Mouse (Mus musculus) kidney, postnatal 14 days (tissue): Measurements from ENCODE around the gene Lsm12.
"Not testable (repeated sequence)": the region's sequence is repeated elsewhere in the genome, so short reads cannot be mapped to it uniquely, and the experiment has no call there.

ENCODE experiments used
- DNase-seq: peaks from one replicate; pipeline ENCODE4 v3.0.0; 2022; ENCODE audit warnings: mixed read lengths

Gene Lsm12

DNA sequence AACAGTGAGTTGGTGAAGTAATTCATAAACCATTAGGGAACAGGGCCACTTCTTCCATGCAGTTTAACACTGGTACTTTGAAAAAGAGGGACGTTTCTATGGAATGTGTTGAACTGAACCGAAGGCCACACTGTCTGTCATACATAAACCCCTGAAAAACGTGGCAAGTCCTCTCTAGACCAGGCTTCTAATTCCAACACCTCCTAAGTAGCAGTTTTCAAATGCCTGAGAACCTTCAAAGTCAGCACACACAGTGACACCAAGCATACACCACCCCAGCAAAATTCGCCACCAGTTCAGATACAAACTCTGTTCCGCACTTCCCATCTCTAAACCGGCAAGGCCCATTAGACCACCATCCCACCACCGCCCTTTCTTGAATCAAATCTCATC is 847 bp downstream of the Lsm12 start:
- no peak for DNase-seq

DNA sequence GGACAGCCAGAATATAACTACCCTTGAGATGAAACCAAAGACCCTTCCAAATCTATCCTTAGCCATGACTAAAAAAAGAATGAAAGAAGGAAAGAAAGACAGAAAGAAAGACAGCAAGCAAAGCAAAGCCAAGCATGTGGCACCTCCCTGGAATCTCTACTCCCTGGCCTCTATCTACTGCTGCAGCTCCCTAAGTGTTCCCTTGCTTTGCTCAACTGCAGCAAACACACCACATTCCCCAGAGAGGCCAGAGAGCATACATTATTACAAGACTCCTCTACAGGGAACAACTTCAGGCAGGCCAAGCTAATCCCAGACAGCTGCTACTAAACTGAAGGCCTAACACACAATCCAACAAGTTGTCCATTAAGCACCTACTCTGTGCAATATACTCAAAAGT is 5.3 kb downstream of the Lsm12 start:
- DNase-seq: no peak

- DNase-seq: no peak
These were observed 16.4 kb downstream of the Lsm12 start for GRCm38 (mm10) chr11:102168689-102169088.

DNA sequence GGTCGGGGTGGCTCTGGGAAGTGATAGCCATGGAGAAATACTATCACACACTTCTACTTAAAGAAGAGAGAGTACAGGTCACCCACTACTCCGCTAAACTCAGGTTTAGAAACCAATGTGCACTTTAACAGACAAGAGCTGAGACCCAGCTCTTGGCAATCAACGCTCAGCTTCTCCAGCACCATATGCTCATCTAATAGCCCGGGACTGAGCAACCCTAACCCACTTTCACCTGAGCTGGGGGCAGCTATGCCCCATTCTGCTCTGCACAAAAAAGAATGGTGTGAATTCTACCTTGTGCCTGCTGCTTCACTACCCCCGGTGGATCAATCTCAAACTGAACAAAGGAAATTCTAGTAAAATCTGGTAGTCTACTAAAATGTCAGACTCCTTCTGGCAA is 17.6 kb downstream of the Lsm12 start:
- no peak for DNase-seq

- peak; percentile 22 for DNase-seq
These were observed 18.9 kb downstream of the Lsm12 start for GRCm38 (mm10) chr11:102165971-102166722.

DNA sequence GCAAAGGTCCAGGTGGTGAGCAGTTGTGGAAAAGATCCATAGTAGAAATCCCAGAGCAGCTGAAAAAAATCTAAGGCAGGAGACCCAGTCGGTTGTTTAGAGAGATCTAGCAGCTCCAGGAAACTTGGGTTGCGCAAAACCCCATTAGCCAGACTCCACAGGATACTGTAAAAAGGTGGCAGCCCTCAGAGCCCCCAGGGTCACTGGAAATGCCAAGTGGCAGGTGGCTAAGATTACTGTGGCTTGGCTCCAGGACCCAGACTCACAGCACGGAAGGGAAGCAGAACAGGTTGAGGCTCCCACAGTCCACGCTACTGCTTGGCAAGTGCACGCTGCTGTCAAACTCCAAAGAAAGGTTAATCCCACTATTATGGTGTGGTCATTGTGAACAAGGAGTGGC is 25.3 kb downstream of the Lsm12 start:
- DNase-seq: no peak

DNA sequence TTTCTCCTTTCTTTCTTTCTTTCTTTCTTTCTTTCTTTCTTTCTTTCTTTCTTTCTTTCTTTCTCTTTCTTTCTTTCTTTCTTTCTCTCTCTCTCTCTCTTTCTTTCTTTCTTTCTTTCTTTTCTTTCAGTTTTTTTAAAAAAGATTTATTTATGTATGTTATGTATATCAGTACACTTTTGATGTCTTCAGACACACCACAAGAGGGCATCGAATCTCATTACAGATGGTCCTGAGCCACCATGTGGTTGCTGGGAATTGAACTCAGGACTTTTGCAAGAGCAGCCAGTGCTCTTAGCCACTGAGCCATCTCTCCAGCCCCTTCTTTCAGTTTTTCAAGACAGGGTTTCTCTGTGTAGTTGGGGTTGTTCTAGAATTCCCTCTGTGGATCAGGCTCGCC is 27.1 kb downstream of the Lsm12 start:
- not testable (repeated sequence) for DNase-seq

DNA sequence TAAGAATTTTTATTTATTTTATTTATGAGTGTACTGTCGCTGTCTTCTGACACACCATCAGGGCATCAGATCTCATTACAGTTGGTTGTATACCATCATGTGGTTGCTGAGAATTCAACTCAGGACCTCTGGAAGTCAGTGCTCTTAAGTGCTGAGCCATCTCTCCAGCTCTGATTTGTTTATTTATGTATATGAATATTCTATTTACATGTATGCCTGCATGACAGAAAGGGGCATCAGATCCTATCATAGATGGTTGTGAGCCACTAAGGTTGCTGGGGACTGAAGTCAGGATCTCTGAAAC is 28.4 kb downstream of the Lsm12 start:
- no peak for DNase-seq

- DNase-seq: peak; percentile 94
These were observed 28.9 kb downstream of the Lsm12 start, which contains the start of gene Tmem101 for GRCm38 (mm10) chr11:102156039-102156785. Gene Tmem101, minus strand, starts transcription at chr11:102156404.

DNA sequence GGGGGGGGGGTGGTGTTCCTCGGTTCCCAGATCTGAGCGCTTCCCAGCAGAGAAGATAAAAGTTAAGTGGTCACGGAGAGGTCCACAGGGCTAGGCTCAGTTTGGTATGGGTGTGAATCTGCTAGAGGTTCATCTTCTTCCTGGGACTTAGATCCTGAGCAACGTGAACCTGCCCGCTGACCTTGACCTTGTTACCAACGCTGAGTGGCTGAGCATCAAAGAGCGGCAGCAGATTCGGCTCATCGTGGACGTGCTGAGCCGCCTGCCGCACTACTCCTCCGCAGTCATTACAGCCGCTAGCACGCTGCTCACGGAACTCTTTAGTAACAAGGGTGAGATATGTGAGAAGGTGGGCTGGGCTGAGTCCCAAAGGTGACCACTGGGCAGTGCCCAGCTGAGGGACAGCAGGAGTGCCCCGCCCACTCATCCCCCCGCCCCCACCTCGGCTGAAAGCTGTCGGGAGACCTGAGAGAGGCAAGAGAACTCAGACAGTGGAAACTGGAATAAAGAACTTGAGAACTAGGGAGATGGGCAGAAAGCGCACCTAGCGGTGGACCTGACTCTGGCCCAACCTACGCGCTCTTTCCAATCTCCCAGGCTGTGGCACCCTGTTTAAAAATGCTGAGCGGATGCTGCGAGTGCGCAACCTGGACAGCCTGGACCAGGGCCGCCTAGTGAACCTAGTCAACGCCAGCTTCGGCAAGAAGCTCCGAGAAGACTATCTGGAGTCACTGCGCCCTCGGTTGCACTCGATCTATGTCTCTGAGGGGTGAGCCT is 37.7 kb downstream of the Lsm12 start:
- no peak for DNase-seq

DNA sequence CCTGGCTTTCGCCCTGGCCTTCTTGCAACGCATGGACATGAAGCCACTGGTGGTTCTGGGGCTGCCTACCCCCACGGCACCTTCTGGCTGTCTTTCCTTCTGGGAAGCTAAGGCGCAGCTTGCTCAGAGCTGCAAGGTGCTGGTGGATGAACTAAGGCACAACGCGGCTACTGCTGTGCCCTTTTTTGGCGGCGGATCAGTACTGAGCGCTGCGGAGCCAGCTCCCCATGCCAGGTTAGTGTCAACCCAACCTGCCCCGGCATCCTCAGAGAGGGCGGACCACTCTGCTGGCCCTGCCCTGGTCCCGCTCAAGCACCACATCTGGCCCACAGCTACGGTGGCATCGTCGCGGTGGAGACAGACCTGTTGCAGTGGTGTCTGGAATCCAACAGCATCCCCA is 38.6 kb downstream of the Lsm12 start:
- no peak for DNase-seq

DNA sequence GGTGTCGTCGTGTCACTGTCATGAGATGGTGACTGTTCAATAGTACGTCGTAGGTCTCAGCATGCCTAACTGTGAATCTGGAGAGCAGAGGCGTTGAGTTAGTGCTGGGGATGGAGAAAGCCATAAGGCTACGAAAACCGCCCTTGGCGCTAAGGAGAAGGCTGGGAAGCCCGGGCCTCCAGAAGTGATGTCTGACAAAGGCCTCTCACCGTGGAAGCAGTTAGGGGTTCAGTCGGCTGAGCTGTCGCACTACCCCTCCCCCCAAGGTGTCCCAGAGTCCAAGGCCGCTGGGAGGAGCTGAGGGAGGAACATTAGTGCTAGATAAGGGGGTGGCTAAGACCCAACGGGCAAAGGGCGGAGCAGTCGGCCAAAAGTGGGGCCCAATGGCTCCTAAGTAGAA is 39.1 kb downstream of the Lsm12 start:
- peak; percentile 26 for DNase-seq

DNA sequence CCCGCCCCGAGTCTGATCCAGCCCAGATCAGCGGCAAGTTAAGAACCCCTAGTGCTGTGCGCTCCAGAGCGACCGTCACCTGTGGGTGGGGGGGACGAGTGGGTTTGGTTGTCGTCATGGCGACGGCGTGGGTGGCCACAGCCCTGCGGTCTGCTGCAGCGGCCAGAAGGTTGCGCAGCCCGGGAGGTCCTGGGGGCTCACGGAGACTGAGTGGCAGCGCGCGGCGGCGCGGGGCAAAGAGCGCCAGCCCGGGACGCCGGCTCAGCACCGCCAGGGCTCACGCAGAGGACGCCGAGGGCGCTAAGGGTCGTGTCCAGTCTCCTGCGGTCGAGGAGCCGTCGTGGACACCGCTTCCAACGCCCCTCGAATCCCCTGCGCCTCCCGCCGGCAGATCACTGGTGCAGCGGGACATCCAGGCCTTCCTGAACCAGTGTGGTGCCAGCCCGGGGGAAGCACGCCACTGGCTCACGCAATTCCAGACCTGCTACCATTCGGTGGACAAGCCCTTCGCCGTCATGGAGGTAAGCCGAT is 39.6 kb downstream of the Lsm12 start, which contains the start of gene Nags:
TSS of gene Nags (plus strand) at position 43 of the 531 bp plus-strand sequence.
- DNase-seq: no peak

DNA sequence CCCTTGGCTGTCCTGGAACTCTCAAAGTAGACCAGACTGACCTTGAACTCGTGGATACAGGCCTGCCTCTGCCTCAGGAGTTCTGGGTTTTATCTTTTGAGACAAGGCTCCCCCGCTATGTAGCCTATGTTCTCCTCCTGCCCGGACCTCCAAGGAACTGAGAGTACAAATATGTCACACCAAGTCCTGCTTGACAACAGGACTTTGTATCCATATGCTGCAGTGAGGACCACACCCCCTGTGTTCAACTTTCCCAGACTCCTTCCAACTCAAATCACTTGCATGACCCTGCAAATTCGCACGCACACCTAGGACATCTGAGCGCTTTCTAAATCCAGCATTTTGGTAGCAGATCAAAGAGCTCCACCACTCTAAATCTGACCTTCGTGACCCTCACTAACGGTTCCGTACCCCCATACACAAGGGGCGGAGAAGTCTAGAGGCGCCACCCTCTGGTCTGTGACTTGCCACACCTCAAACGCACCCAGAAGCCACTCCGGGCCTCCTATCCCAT is 40.1 kb downstream of the Lsm12 start:
- DNase-seq: no peak

- peak; percentile 57 for DNase-seq
These were observed 42.7 kb downstream of the Lsm12 start for GRCm38 (mm10) chr11:102142355-102142754.

- DNase-seq: peak; percentile 67
These were observed 44.6 kb downstream of the Lsm12 start for GRCm38 (mm10) chr11:102140508-102140907.

- peak; percentile 74 for DNase-seq
These were observed 46.7 kb downstream of the Lsm12 start for GRCm38 (mm10) chr11:102138447-102138740.

DNA sequence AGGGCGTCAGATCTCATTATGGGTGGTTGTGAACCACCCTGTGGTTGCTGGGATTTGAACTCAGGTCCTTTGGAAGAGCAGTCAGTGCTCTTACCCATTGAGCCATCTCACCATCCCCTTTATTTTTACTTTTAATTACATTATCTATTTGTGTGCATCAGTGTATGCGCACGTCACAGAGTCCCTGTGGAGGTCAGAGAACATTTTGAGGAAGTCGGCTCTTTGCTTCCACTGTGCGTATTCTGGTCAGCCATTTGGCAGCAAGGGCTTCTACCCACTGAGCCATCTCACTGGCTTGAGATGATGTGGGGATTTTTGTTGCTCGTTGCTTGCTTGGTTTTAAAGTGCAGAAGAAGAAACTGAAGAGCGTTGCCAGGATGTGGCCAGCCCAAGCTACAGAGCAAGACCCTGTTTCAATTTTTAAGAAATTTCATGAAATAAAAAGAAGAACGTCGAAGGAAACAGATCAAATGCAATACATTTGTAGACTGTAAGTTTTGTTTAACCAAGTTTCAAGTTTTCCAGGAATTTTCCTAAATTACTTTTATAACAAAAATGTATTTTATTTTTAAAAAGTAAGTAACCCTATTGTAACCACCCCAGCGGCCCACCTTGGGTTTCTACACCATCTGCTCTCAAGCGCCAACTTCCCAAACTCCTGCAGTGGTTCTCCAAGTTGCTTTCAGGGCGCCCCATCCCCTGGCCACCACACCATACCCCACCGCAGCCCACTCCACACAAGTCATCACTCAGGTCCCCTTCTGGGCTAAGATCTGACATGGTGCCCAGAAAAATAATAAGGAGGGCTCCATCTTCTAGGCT is 47.3 kb downstream of the Lsm12 start:
- DNase-seq: no peak

- DNase-seq: no peak
These were observed 50.6 kb downstream of the Lsm12 start for GRCm38 (mm10) chr11:102134516-102134915.

DNA sequence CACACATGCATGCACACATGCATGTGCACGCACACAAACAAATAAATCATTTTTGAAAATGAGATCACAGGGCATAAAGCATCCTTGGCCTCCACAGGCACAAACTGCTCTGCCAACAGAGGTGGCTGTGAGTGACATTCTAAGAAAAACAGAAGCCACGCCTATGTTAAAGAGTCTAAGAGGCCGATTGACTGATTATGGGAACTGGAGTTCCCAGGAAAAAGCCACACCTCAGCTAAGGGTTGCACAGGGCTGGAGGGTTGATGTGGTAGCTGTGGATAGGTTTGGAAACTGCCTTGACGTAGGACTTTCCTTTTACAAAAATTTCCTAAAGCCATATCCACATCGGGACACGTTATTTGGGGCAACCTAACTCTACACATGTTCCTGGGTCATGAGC is 67.7 kb downstream of the Lsm12 start:
- no peak for DNase-seq

DNA sequence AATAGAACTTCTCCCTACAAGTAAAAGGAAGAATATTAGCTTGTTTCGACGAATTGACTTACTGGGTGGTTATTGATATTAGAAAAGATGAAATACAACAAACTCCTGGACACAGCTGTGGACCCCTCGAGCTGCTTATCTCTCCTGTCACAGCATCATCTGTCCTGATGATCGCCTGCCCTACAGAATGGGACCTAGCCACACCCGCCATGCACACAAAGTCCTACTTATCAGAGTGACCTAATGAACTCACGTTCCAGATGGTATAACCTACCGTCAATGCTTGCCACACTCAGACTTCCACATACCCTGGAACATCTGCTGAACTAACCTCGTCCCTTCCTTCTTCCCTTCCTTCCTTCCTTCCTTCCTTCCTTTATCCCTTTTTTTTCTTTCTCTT is 68.9 kb downstream of the Lsm12 start:
- DNase-seq: no peak
